Mouse (Mus musculus): ENCODE results near the gene Acad8.

DNA sequence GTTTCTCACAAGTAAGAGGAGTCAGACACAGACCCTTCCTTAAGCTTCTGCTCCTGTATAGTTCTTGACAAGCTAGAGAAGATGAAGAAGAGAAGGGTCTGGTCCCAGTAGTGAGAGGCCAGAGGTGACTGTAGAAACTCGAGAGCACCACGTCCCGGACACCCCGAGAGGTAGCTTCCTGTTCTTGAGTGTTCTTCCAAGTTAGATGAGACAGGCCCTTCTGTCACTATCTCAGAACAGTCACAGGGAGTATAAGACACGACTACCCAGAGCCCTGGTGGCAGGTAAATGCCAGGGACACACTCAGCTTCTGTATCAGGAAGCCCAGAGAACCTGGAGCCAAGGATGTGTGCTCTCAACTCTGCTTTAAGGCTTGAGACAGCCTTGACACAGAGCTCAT is 9.9 kb upstream of the Acad8 start:
- no peak for TF ChIP-seq CTCF (IDR thresholded peaks at IDR 0.05)
- TF ChIP-seq EP300 (IDR thresholded peaks at IDR 0.05; ENCODE audit: insufficient read depth, low read depth, low read length), result no peak
